Mouse (Mus musculus) midbrain, embryonic 14.5 days (tissue): Measurements from ENCODE around the gene Eps8l2. TPM values are rescaled to one million over a fixed set of nuclear protein-coding genes. Genes with fewer than 3 reads are reported as not detected.

Experiments used
- ATAC-seq: fragments of 200-750 bp; cut with Nextera tagmentation; 2 replicates; pipeline ENCODE4 v1.8.0; 2017; ENCODE audit warnings: moderate number of reproducible peaks, moderate library complexity; ENCODE audit not compliant: low FRiP score, low TSS enrichment
- DNase-seq: peaks from one replicate; pipeline ENCODE4 v3.0.0-alpha.2; 2015
- H3K27ac ChIP-seq: fragments of 300-500 bp; sonication (generic); replicated peaks from 2 replicates; pipeline ENCODE4 v1.5.1; 2014; ENCODE audit warnings: mild to moderate bottlenecking, low read depth, low read length, moderate library complexity
- H3K27me3 ChIP-seq: fragments of 300-500 bp; sonication (generic); 2 replicates; pipeline ENCODE4 v1.6.1; 2014; ENCODE audit warnings: low read length, control low read depth, mixed read lengths; ENCODE audit not compliant: control insufficient read depth, insufficient read depth
- H3K36me3 ChIP-seq: fragments of 300-500 bp; sonication (generic); 2 replicates; pipeline ENCODE4 v1.6.1; 2014; ENCODE audit warnings: low read length, control low read depth; ENCODE audit not compliant: control insufficient read depth, insufficient read depth
- H3K4me1 ChIP-seq: fragments of 300-500 bp; sonication (generic); 2 replicates; pipeline ENCODE4 v1.6.1; 2014; ENCODE audit warnings: mild to moderate bottlenecking, antibody characterized with exemption, low read length, control low read depth; ENCODE audit not compliant: control insufficient read depth, insufficient read depth
- H3K4me2 ChIP-seq: fragments of 300-500 bp; sonication (generic); 2 replicates; pipeline ENCODE4 v1.6.1; 2014; ENCODE audit warnings: mild to moderate bottlenecking, low read length, moderate library complexity
- H3K4me3 ChIP-seq: fragments of 300-500 bp; sonication (generic); replicated peaks from 2 replicates; pipeline ENCODE4 v1.5.1; 2014; ENCODE audit warnings: low read depth, low read length
- H3K9ac ChIP-seq: fragments of 300-500 bp; sonication (generic); replicated peaks from 2 replicates; pipeline ENCODE4 v1.6.1; 2014; ENCODE audit warnings: mild to moderate bottlenecking, low read length, moderate library complexity
- H3K9me3 ChIP-seq: fragments of 300-500 bp; sonication (generic); 2 replicates; pipeline ENCODE4 v1.6.1; 2016; ENCODE audit warnings: low read length, control low read depth, mixed read lengths; ENCODE audit not compliant: control insufficient read depth
- WGBS: fragments of 180-500 bp; shearing (Covaris S2); extraction: QIAGEN DNeasy Blood & Tissue Kit; methylation state at CpG from one replicate; pipeline ENCODE4 v1.1.7; 2014; 5-methylcytosine and 5-hydroxymethylcytosine counted together
- polyA plus RNA-seq: library from polyadenylated mRNA; unstranded; fragments of >200 nt; fragmentation: Nextera tagmentation; extraction: Ambion mirVana; gene quantifications from 2 replicates; pipeline ENCODE4 v1.2.1, GENCODE M21; 2014

Gene Eps8l2
- polyA plus RNA-seq, 1 experiment from 2014 or later, result 0.50 TPM

- Histone ChIP-seq H3K36me3 (no peaks in the 10 kb centered on the region), H3K4me3 (no peak overlapping the region), H3K27me3 (no peaks in the 10 kb centered on the region), H3K4me1 (no peaks in the 10 kb centered on the region), H3K4me2 (no peak overlapping the region), H3K27ac (no peak overlapping the region), H3K9ac (0 out of 2 replicates have a peak overlapping the region, but pooled peaks have one; percentile 29), H3K9me3 (no peaks in the 10 kb centered on the region)
- WGBS, result 65% methylated on average over 8 of the region's 8 CpGs
- DNase-seq, result peak; percentile 46
- ATAC-seq, result no peak
Measured at GRCm38 (mm10) chr7:141355051-141355450, 16.4 kb downstream of the Eps8l2 start.

GRCm38 (mm10) chr7:141355626-141356326 is 17.1 kb downstream of the Eps8l2 start:
- DNase-seq, result peak; percentile 29
- no peak overlapping the region for H3K4me2 ChIP-seq
- 62% methylated on average over 12 of the region's 12 CpGs for WGBS
- H3K27ac ChIP-seq, result no peak overlapping the region
- no peak for ATAC-seq
- no peaks in the 10 kb centered on the region; the same call in 1 of the 2 replicates for H3K27me3 ChIP-seq
- H3K4me1 ChIP-seq, result no peaks in the 10 kb centered on the region
- no peak overlapping the region for H3K4me3 ChIP-seq
- no peaks in the 10 kb centered on the region for H3K9me3 ChIP-seq
- no peaks in the 10 kb centered on the region for H3K36me3 ChIP-seq
- no peak overlapping the region for H3K9ac ChIP-seq

- Histone ChIP-seq H3K9ac (no peak overlapping the region), H3K4me3 (no peak overlapping the region), H3K27me3 (no peaks in the 10 kb centered on the region; the same call in 1 of the 2 replicates), H3K27ac (no peak overlapping the region), H3K36me3 (no peaks in the 10 kb centered on the region), H3K4me1 (no peaks in the 10 kb centered on the region), H3K9me3 (no peaks in the 10 kb centered on the region), H3K4me2 (no peak overlapping the region)
- no peak for ATAC-seq
- DNase-seq, result no peak
- WGBS, result 83% methylated on average over 14 of the region's 14 CpGs
Measured at GRCm38 (mm10) chr7:141356971-141357370, 18.3 kb downstream of the Eps8l2 start.

- DNase-seq (peak; percentile 9), ATAC-seq (no peak)
- Histone ChIP-seq H3K4me3 (no peak overlapping the region), H3K4me2 (no peak overlapping the region), H3K9me3 (no peaks in the 10 kb centered on the region), H3K27me3 (no peaks in the 10 kb centered on the region; the same call in 1 of the 2 replicates), H3K27ac (no peak overlapping the region), H3K9ac (no peak overlapping the region), H3K36me3 (no peaks in the 10 kb centered on the region), H3K4me1 (no peaks in the 10 kb centered on the region)
- 14% methylated on average over 24 of the region's 24 CpGs for WGBS
Measured at GRCm38 (mm10) chr7:141361510-141361909, 22.8 kb downstream of the Eps8l2 start.

GRCm38 (mm10) chr7:141363106-141363751 is 24.5 kb downstream of the Eps8l2 start:
- Histone ChIP-seq H3K27me3 (no peaks in the 10 kb centered on the region; the same call in 1 of the 2 replicates), H3K4me1 (no peaks in the 10 kb centered on the region), H3K27ac (no peak overlapping the region), H3K4me2 (no peak overlapping the region), H3K4me3 (no peak overlapping the region), H3K9ac (no peak overlapping the region), H3K36me3 (no peaks in the 10 kb centered on the region), H3K9me3 (no peaks in the 10 kb centered on the region)
- ATAC-seq (no peak; the same call in 1 of the 2 replicates), DNase-seq (peak; percentile 90)
- 53% methylated on average over 4 of the region's 4 CpGs for WGBS

GRCm38 (mm10) chr7:141363752-141364125 is 25.1 kb downstream of the Eps8l2 start:
- DNase-seq (no peak), ATAC-seq (no peak)
- Histone ChIP-seq H3K9ac (no peak overlapping the region), H3K4me3 (no peak overlapping the region), H3K9me3 (no peaks in the 10 kb centered on the region), H3K36me3 (no peaks in the 10 kb centered on the region), H3K4me2 (no peak overlapping the region), H3K27ac (no peak overlapping the region), H3K4me1 (no peaks in the 10 kb centered on the region), H3K27me3 (no peaks in the 10 kb centered on the region; the same call in 1 of the 2 replicates)
- WGBS, result 71% methylated on average over 2 of the region's 2 CpGs

DNA sequence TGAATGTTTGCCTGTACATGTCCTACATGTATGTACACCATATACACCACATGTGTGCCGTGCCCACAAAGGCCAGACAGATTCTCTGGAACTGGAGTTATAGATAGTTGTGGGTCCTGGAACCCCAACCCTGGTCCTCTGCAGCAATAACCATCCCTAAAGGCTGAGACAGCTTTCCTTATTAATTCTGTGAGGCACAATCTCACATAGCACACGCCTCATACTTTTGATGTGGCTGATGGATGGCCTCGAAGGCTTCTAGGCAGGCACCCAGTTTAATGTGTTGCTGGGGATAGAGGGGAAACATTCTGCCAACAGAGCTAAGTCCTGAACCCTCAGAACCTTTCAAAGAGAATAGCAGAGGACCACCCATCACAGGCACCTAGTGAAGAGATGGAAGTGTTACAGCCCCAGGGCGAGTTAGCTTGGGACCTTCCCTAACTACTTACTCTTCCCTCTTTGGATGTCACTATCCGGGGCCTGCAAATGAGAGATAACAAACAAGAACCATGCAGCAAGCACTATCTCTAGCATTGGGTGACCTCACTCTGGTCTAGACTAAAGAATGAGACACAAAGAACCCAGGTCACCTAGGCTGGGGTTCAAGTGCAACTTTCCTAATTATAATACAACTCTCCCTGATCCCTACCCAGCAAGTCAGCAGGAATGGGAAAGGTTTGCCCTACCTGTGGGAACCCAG is 25.8 kb downstream of the Eps8l2 start:
- H3K9me3 ChIP-seq, result no peaks in the 10 kb centered on the region
- no peaks in the 10 kb centered on the region; the same call in 1 of the 2 replicates for H3K27me3 ChIP-seq
- 81% methylated on average over 5 of the region's 5 CpGs for whole genome bisulfite sequencing
- ATAC-seq (no peak), DNase-seq (no peak)
- H3K9ac ChIP-seq, result no peak overlapping the region
- no peak overlapping the region for H3K4me3 ChIP-seq
- no peak overlapping the region for H3K4me2 ChIP-seq
- H3K4me1 ChIP-seq, result no peaks in the 10 kb centered on the region
- H3K27ac ChIP-seq, result no peak overlapping the region
- H3K36me3 ChIP-seq, result no peaks in the 10 kb centered on the region

DNA sequence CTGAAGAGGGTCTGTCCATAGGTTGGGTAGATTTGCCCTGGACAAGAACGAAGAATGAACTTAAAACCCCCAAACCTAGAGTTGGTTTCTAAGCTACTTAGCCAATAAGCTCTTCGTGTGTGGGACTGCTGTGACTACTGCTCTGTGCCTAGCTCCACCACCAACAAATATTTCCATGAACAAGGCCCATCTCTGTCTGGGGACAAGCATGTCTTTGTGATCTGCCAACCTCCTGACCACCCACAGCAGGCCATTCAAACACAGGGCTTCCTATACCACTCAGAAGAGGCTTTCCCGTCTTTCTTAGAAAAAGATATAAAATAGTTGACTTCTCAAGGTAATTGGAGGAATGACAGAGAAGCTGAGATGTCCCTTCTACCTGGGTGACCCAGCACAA is 26.4 kb downstream of the Eps8l2 start:
- no peak overlapping the region for H3K27ac ChIP-seq
- no peak for DNase-seq
- H3K27me3 ChIP-seq, result no peaks in the 10 kb centered on the region; the same call in 1 of the 2 replicates
- H3K4me2 ChIP-seq, result no peak overlapping the region
- no peak for ATAC-seq
- 78% methylated on average over 3 of the region's 3 CpGs for WGBS
- H3K4me1 ChIP-seq, result no peaks in the 10 kb centered on the region
- no peak overlapping the region for H3K9ac ChIP-seq
- H3K36me3 ChIP-seq, result no peaks in the 10 kb centered on the region
- no peak overlapping the region for H3K4me3 ChIP-seq
- H3K9me3 ChIP-seq, result no peaks in the 10 kb centered on the region
